In the genomic region with DNA sequence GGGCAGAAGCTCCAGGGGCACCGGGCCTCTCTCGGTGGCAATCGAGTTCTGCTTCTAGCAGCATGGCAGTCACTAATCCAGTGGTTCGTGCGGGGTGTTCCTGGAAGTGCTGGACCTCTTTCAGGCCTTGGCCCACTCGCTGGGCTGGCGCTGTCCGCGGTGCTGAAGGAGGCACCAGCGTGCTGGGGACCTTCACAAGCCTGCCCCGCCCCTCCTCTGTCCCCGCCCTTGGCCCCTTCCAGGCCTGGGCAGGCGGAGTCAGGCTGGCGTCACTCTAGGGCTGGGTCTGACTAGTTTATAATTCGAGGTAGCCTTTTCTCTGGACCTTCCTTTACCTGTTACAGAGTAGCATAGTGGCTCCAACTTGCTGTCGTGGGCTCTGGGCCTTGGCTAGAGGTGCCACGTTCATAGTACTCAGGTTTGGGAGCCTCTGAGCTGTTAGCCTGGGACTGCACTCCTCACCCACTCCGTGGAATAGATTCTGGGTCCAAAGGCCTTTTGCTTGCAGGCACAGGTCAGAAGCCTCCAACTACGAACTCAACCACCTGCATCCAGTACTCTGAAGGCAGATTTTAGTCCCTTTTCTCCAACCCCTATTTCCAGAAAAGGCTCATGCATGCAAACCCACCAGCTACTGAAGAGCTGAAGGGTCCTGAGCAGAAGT, we compare ENCODE assay signal across 8 mouse cellular contexts. TPM values are rescaled to one million over a fixed set of nuclear protein-coding genes. Genes with fewer than 3 reads are reported as not detected.
DNase-seq lines count a peak whose midpoint lies in the region; ATAC-seq lines count a peak whose summit lies in the region.

A gene (minus strand): TSS at position 164 of the 664 bp plus-strand sequence.

- peaks cover 10% of the 10 kb centered on the region for H3K36me3 ChIP-seq in hindbrain, embryonic 11.5 days (ENCODE audit: control insufficient read depth, insufficient read depth, low read length)

- peak; percentile 60; the same call in 1 of the 2 replicates for ATAC-seq in hindbrain, embryonic 11.5 days (ENCODE audit: low FRiP score)
- no peak for ATAC-seq in monocyte, adult 5-6 weeks (replicated peaks; ENCODE audit: insufficient number of reproducible peaks, low FRiP score, low TSS enrichment, poor library complexity, severe bottlenecking)

- H3K4me3 ChIP-seq in hindbrain, embryonic 11.5 days (ENCODE audit: low read depth, low read length): peak within 1 kb of the TSS; percentile 17; the same call in 1 of the 2 replicates

- no peaks in the 10 kb centered on the region for H3K9me3 ChIP-seq in hindbrain, embryonic 11.5 days (ENCODE audit: control insufficient read depth, low read length)

- H3K27me3 ChIP-seq in hindbrain, embryonic 11.5 days (ENCODE audit: control insufficient read depth, insufficient read depth, low read length): peaks cover 52% of the 10 kb centered on the region

- 6% methylated on average over 19 of the region's 19 CpGs for WGBS in hindbrain, embryonic 11.5 days

- peaks cover 12% of the 10 kb centered on the region for H3K4me1 ChIP-seq in hindbrain, embryonic 11.5 days (replicated peaks; ENCODE audit: control insufficient read depth, insufficient read depth, low read length)

- H3K9ac ChIP-seq in hindbrain, embryonic 11.5 days (ENCODE audit: low read depth, low read length): no peak within 1 kb of the TSS

- DNase-seq in CD4-positive helper T cell, adult 2 months (ENCODE audit: low read depth, low spot score): peak; percentile 29
- DNase-seq in adrenal gland, adult 8-10 months: peak; percentile 85
- peak; percentile 93 for DNase-seq in forelimb bud, embryonic 11.5 days (ENCODE audit: low read depth, low spot score)
- DNase-seq in hindbrain, embryonic 11.5 days (ENCODE audit: low spot score): peak; percentile 91
- peak; percentile 25 to 72 for DNase-seq in layer of hippocampus, postnatal 25 days (ENCODE audit: extremely low spot score in 1 of 2, low spot score in 1 of 2)
- peak; percentile 93 for DNase-seq in lung, postnatal 14 days
- DNase-seq in skeletal muscle tissue, adult 2 months (ENCODE audit: low read depth, low spot score): peak; percentile 64

- peak within 1 kb of the TSS; percentile 36; the same call in 1 of the 2 replicates for H3K4me2 ChIP-seq in hindbrain, embryonic 11.5 days (replicated peaks; ENCODE audit: low read depth, low read length)

- peak within 1 kb of the TSS; percentile 30; the same call in 1 of the 2 replicates for H3K27ac ChIP-seq in hindbrain, embryonic 11.5 days (ENCODE audit: low read depth, low read length)

RNA-seq across cellular contexts. Expression of the gene that starts here (rescaled TPM):
- 1 to 10 TPM in 2 of 4 experiments, under 1 TPM in 1, not detected in 1; 0.48 to 6.4 (median 4.0) TPM for total RNA-seq in adrenal gland, adult 8-10 months (2022)
- 6.1 and 7.4 TPM in 2 replicates for polyA plus RNA-seq in hindbrain, embryonic 11.5 days (2014; fragmentation: Nextera tagmentation; extraction: Ambion mirVana)
- not detected for total RNA-seq in layer of hippocampus, postnatal 25 days (2021)
- total RNA-seq in monocyte, adult 5-6 weeks (2017): not detected in 3 replicates

Comparison
In these comparisons a context has a peak if more than half of its experiments do, and no peak if none do; other contexts are left out.
1. Peak in DNase-seq in layer of hippocampus, postnatal 25 days; RNA of the gene not detected or under 1 TPM.
2. DNase-seq: peak in every context shown above with its lines; median percentile 93 in forelimb bud, embryonic 11.5 days; 93 in lung, postnatal 14 days; 91 in hindbrain, embryonic 11.5 days; 85 in adrenal gland, adult 8-10 months; 64 in skeletal muscle tissue, adult 2 months; 48 in layer of hippocampus, postnatal 25 days; 29 in CD4-positive helper T cell, adult 2 months.